Mouse (Mus musculus) neural tube, embryonic 15.5 days (tissue): ENCODE data around the gene Skap2. TPM values are rescaled to one million over a fixed set of nuclear protein-coding genes. Genes with fewer than 3 reads are reported as not detected.

Experiments used
- ATAC-seq: fragments of 200-750 bp; cut with Nextera tagmentation; 2 replicates; pipeline ENCODE4 v1.8.0; 2017; ENCODE audit warnings: mild to moderate bottlenecking, moderate TSS enrichment, moderate library complexity; ENCODE audit not compliant: low FRiP score
- H3K27ac ChIP-seq: fragments of 300-500 bp; sonication (generic); replicated peaks from 2 replicates; pipeline ENCODE4 v1.5.1; 2015; ENCODE audit warnings: mild to moderate bottlenecking, inconsistent platforms
- H3K27me3 ChIP-seq: fragments of 300-500 bp; sonication (generic); replicated peaks from 2 replicates; pipeline ENCODE4 v1.6.1; 2015; ENCODE audit warnings: inconsistent platforms
- H3K36me3 ChIP-seq: fragments of 300-500 bp; sonication (generic); 2 replicates; pipeline ENCODE4 v1.6.1; 2015; ENCODE audit warnings: inconsistent platforms
- H3K4me1 ChIP-seq: fragments of 300-500 bp; sonication (generic); 2 replicates; pipeline ENCODE4 v1.6.1; 2015; ENCODE audit warnings: inconsistent platforms
- H3K4me2 ChIP-seq: fragments of 300-500 bp; sonication (generic); 2 replicates; pipeline ENCODE4 v1.6.1; 2015; ENCODE audit warnings: inconsistent platforms, mild to moderate bottlenecking, moderate library complexity
- H3K4me3 ChIP-seq: fragments of 300-500 bp; sonication (generic); replicated peaks from 2 replicates; pipeline ENCODE4 v1.5.1; 2015; ENCODE audit warnings: mild to moderate bottlenecking, inconsistent platforms
- H3K9ac ChIP-seq: fragments of 300-500 bp; sonication (generic); replicated peaks from 2 replicates; pipeline ENCODE4 v1.6.1; 2015; ENCODE audit warnings: mild to moderate bottlenecking, inconsistent platforms
- H3K9me3 ChIP-seq: fragments of 300-500 bp; sonication (generic); replicated peaks from 2 replicates; pipeline ENCODE4 v1.6.1; 2016; ENCODE audit warnings: inconsistent platforms
- WGBS: fragments of 180-500 bp; shearing (Covaris S2); methylation state at CpG from one replicate; pipeline ENCODE4 v1.1.7; 2015; ENCODE audit warnings: mixed read lengths; 5-methylcytosine and 5-hydroxymethylcytosine counted together
- polyA plus RNA-seq: library from polyadenylated mRNA; unstranded; fragments of >200 nt; fragmentation: Nextera tagmentation; extraction: Ambion mirVana; gene quantifications from 2 replicates; pipeline ENCODE4 v1.2.1, GENCODE M21; 2015

Gene Skap2
- polyA plus RNA-seq, 1 experiment from 2014 or later: 29.5 TPM

DNA sequence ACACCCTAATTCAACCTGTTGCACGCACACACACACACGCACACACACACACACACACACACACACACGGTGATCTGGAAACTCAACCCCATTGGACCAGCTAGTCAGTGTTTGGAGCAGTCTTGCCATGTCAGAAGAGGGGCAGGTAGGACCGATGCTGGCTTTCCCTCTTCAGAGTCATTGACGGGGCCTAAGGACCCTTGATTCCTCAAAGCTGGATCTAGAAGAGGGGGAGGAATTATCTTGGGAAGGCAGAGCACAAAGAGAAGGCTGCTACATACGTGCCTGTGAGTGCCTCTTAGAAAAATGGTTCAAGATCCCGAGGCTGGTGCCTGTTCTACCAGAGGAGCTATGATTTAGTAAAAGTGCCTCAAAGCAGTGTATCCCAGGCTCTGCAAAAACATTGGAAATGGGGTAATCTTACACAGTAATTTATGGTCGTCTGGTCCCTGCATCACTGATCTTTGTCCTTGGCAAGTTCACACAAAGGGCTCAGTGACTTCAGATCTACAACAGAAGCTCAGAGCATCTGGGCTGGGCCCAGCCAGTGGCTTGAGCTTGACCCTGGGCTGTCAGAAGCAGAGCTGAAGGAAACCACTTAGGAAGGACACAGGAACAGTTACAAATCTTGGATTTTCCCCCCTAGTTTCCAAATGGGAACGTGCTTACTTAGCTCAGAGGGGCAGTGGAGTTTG is 188.1 kb downstream of the Skap2 start:
- WGBS: 71% methylated on average over 9 of the region's 9 CpGs
- H3K27ac ChIP-seq: no peak overlapping the region
- H3K9me3 ChIP-seq: no peaks in the 10 kb centered on the region
- no peak overlapping the region for H3K4me2 ChIP-seq
- no peaks in the 10 kb centered on the region for H3K36me3 ChIP-seq
- no peak for ATAC-seq
- no peaks in the 10 kb centered on the region for H3K4me1 ChIP-seq
- peaks cover 4% of the 10 kb centered on the region; the same call in 1 of the 2 replicates for H3K27me3 ChIP-seq
- no peak overlapping the region for H3K4me3 ChIP-seq
- no peak overlapping the region for H3K9ac ChIP-seq

DNA sequence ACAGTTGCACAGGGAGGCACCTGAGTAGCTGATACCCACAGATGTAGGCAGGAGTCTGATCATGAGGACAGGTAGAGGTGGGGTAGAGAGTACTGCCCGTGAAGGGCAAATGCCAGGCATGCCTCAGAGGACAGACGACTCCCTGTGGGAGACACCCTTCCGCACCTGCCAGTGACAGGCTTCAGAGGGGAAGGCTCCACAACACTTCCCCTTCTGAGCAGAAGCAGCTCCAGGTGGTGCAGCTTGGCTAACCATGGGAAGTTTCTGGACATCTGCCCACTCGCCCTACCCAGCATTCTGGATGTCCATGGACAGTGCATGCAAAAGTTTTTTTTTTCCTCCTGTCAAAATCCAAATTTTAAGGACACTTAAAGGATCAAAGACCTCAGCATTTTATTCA is 190.3 kb downstream of the Skap2 start:
- Histone ChIP-seq H3K9ac (no peak overlapping the region), H3K4me3 (no peak overlapping the region), H3K36me3 (no peaks in the 10 kb centered on the region), H3K27ac (no peak overlapping the region), H3K4me1 (no peaks in the 10 kb centered on the region), H3K4me2 (no peak overlapping the region), H3K9me3 (no peaks in the 10 kb centered on the region), H3K27me3 (0 out of 2 replicates have a peak, but pooled peaks cover 4% of the 10 kb centered on the region)
- 85% methylated on average over 4 of the region's 4 CpGs for WGBS
- ATAC-seq: no peak

DNA sequence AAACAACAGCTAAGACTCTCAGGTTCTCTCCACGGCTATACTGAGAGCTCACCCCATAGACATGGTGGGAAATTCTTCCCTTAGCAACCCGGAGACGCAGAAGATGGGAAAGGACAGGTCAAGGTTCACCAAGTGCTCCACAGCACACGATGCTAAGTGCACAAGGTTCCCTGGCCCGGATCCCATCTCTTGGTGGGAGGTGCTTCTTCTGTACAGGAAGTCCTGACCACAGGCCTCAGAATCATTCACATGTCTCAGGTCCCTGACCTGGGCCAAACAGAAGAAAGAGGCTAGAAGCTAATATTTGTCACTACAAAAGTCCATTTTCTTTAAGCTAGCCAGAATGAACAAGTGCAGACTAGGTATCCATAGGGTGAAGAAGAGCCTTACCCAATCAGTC is 191.5 kb downstream of the Skap2 start:
- Histone ChIP-seq H3K4me3 (no peak overlapping the region), H3K27ac (no peak overlapping the region), H3K4me2 (no peak overlapping the region), H3K27me3 (0 out of 2 replicates have a peak, but pooled peaks cover 4% of the 10 kb centered on the region), H3K4me1 (no peaks in the 10 kb centered on the region), H3K9ac (no peak overlapping the region), H3K9me3 (no peaks in the 10 kb centered on the region), H3K36me3 (no peaks in the 10 kb centered on the region)
- WGBS: 86% methylated on average over 5 of the region's 5 CpGs
- ATAC-seq: no peak

DNA sequence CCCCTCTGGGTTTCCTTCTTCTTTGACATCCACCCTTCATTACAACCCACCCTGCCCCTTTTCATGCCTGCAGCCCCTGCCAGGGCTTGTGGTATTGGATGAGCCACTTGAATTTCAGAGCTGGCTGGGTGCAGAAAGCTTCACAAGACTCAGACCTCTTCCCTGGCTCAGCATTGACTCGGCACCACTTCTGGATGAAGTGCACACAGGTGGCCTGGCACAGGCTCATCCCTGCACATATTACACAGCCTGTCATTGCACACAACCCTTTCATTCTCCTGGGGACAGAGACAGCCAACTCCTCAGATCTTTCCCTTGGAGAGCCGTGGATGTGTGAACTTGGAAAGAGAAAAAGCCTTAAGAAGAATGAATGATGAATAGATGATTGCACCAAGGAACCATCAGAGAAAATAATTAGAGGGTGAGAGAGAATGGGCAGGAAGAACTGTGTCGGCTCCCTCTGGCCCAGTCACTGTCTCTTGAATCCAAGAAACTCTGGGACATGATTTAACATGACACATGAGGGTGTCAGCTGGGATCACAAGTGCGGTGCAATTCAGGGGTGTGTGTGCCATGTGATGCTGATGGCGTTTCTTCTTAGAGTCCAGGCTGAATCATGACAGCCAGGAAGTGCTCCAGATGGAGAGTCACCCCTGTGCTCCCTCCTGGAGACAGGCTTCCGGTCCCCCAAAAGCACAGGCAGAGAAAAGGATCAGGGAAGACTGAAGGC is 195.3 kb downstream of the Skap2 start:
- no peak overlapping the region for H3K9ac ChIP-seq
- 79% methylated on average over 6 of the region's 6 CpGs for WGBS
- H3K4me3 ChIP-seq: no peak overlapping the region
- H3K27ac ChIP-seq: no peak overlapping the region
- no peaks in the 10 kb centered on the region for H3K9me3 ChIP-seq
- ATAC-seq: no peak
- H3K4me1 ChIP-seq: no peaks in the 10 kb centered on the region
- H3K4me2 ChIP-seq: no peak overlapping the region
- H3K27me3 ChIP-seq: 0 out of 2 replicates have a peak, but pooled peaks cover 6% of the 10 kb centered on the region
- no peaks in the 10 kb centered on the region for H3K36me3 ChIP-seq

DNA sequence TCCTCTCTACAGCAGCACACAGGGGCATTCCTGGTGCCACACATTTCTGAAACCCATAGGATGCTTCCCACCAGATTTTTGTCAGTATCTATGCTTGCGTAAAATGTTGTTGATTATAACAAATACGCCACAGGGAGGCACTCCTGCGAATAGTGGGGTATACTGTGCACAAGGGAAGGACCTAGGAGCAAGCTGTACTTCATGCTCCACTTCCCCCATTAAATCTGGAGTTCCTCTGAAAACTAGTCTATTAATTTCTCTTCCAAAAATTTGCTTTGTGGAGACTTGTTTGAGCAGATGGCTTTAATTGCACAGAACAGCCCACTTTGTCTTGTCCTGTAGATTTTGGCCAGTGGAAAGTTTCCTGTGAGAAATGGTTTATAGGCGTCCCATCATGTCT is 201.4 kb downstream of the Skap2 start:
- H3K9me3 ChIP-seq: no peaks in the 10 kb centered on the region
- 92% methylated on average over 4 of the region's 4 CpGs for WGBS
- ATAC-seq: no peak
- H3K27me3 ChIP-seq: 0 out of 2 replicates have a peak, but pooled peaks cover 10% of the 10 kb centered on the region
- no peaks in the 10 kb centered on the region for H3K36me3 ChIP-seq
- no peak overlapping the region for H3K9ac ChIP-seq
- H3K27ac ChIP-seq: no peak overlapping the region
- no peaks in the 10 kb centered on the region for H3K4me1 ChIP-seq
- H3K4me3 ChIP-seq: no peak overlapping the region
- H3K4me2 ChIP-seq: no peak overlapping the region

DNA sequence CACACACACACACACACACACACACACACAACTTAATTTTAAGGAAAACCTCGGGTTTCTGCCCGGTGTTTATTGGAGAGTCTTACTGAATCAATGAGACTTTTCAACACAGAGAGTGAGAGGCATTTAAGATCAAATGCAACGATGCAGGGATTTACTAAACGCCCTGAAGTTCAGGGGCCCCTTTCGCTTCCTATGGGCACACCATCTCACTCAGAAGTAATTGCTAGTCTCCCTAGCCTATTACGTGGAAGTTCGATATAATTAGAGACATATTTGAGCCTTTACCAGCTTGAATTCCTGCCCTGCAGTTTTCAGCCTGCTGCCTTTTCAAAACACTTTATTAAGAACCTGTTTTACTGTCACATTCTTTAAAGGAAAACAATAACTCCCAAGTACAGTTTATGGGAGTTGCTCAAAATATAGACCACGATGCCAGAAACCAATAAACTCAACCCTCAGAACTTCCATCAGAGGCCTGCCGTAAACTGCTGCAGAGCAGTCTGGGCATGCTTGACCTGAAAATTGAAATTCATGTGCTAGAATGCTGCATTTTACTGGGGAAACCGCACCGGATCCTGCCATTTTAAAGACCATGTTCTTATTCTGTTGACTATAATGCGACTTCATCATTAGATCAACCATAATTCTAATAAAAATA is 203.1 kb downstream of the Skap2 start:
- Histone ChIP-seq H3K36me3 (no peaks in the 10 kb centered on the region), H3K27me3 (0 out of 2 replicates have a peak, but pooled peaks cover 13% of the 10 kb centered on the region), H3K9me3 (no peaks in the 10 kb centered on the region), H3K4me3 (no peak overlapping the region), H3K27ac (no peak overlapping the region), H3K4me1 (no peaks in the 10 kb centered on the region), H3K4me2 (no peak overlapping the region), H3K9ac (no peak overlapping the region)
- no peak for ATAC-seq
- WGBS: 81% methylated on average over 12 of the region's 12 CpGs

DNA sequence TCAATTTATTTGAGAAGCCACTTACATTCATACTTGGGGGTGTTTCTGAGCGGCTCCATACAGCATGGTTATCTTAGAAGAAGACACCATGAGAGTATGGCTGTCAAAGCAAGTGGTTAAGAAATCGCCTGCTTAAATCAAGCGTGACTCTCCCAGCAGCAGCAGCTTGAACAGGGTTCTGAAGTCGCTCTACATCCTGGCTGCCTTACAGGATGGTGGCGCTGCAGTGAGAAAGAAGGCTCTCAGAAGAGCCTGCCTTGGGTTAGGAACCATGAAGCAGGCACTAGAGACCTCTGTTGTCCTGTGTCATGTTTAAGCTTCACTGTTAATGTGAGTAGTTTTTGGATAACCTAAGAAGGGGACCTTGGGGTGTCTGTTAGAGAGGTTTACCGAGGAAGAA is 204.3 kb downstream of the Skap2 start:
- no peak overlapping the region for H3K4me2 ChIP-seq
- 0 out of 2 replicates have a peak, but pooled peaks cover 11% of the 10 kb centered on the region for H3K27me3 ChIP-seq
- no peak overlapping the region for H3K27ac ChIP-seq
- no peaks in the 10 kb centered on the region for H3K4me1 ChIP-seq
- no peaks in the 10 kb centered on the region for H3K36me3 ChIP-seq
- H3K4me3 ChIP-seq: no peak overlapping the region
- H3K9me3 ChIP-seq: no peaks in the 10 kb centered on the region
- no peak for ATAC-seq
- H3K9ac ChIP-seq: no peak overlapping the region
- WGBS: 84% methylated on average over 6 of the region's 6 CpGs

Other genes with a start within 250 kb of the Skap2 start
- gene Hoxa1, start 145.8 kb upstream of the Skap2 start, polyA plus RNA-seq: 1.1 and 1.3 TPM in 2 replicates
- gene Hoxa2, start 152.3 kb upstream of the Skap2 start, polyA plus RNA-seq: 7.2 and 12.0 TPM in 2 replicates
- 1.4 and 3.0 TPM in 2 replicates for gene 5730596B20Rik, start 164.9 kb upstream of the Skap2 start, polyA plus RNA-seq
- gene Hoxa4, start 179.2 kb upstream of the Skap2 start, polyA plus RNA-seq: 2.3 and 5.7 TPM in 2 replicates
- 26.8 and 73.9 TPM in 2 replicates for gene Hoxa5, start 192.0 kb upstream of the Skap2 start, polyA plus RNA-seq
- gene Hoxa6, start 196.2 kb upstream of the Skap2 start, polyA plus RNA-seq: 10.3 and 15.0 TPM in 2 replicates
- gene Hoxa3, start 200.8 kb upstream of the Skap2 start, polyA plus RNA-seq: 10.7 and 14.6 TPM in 2 replicates
- gene Gm28308, start 200.8 kb upstream of the Skap2 start, polyA plus RNA-seq: not detected in 2 replicates
- 86.8 and 109 TPM in 2 replicates for gene Hoxa7, start 209.3 kb upstream of the Skap2 start, polyA plus RNA-seq
- 64.3 and 77.5 TPM in 2 replicates for gene Hoxa9, start 218.5 kb upstream of the Skap2 start, polyA plus RNA-seq
- 48.9 and 69.7 TPM in 2 replicates for gene Hoxa10, start 228.3 kb upstream of the Skap2 start, polyA plus RNA-seq
- gene Hoxa11, start 233.3 kb upstream of the Skap2 start, polyA plus RNA-seq: 4.3 and 9.6 TPM in 2 replicates
- 0.08 and 0.26 TPM in 2 replicates for gene Hoxa13, start 248.3 kb upstream of the Skap2 start, polyA plus RNA-seq